Mouse (Mus musculus): ENCODE measurements around the gene Cit. TPM values are rescaled to one million over a fixed set of nuclear protein-coding genes. Genes with fewer than 3 reads are reported as not detected.
"Not testable (repeated sequence)": the region's sequence is repeated elsewhere in the genome, so short reads cannot be mapped to it uniquely, and the experiment has no call there.

Cit gene
- total RNA-seq (2021) = 10 to 100 TPM; 57.2 to 60.5 TPM
- long read RNA-seq, experiment 1, transcript Cit-207 (3 exons, 756 nt) = major isoform, 6 of 9 reads
- long read RNA-seq, experiment 1, partial matches to known transcripts = 2 of 9 reads
- long read RNA-seq, experiment 1, other reads (novel, unspliced or antisense) = 1 of 9 reads
- long read RNA-seq, experiment 2, transcript Cit-207 (3 exons, 756 nt) = major isoform, 7 of 10 reads
- long read RNA-seq, experiment 2, partial matches to known transcripts = 1 of 10 reads
- long read RNA-seq, experiment 2, other reads (novel, unspliced or antisense) = 2 of 10 reads

DNA sequence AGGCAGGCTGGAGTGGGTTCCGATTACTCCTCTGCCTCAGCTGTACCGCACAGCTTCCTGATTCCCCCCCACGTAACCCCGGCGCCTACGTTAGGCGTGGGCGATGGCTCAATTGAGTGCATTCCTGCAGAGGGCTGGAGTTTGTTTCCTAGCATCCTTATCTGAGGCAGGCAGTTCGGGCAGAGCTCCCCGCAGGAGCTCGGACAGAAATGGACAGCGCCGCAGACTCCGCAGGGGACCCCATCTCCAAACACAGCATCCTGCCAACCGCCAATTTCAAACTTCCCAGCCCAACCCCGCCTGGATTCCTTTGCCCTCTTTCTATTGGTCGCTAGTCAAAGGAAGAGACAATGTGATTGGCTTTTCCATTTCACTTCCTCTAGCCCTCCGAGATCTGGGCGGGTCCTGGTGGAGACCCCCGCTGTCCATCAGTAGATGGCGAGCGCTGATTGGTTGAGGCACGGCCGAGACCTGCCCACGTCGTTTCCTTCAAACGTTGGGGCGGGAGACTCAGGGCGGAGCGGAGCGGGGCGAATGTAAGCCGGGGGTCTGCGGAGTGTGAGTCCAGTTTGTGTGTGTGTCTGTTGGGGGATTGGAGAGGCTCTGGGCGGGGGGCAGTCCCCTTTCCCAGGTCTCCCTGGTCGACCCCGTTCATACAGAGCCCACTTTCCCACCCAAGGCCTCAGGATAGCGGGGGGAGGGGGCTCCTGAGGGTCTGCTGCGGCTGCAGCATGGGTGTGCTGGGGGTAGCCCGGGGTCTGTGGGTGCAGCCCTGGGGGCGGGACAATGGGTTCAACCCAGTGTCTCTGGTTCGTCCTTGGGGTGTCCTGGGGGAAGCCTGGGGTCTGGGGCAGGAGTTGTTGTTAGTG, at the start of gene Cit:
TSS of gene Cit (plus strand) at position 513 of the 869 bp plus-strand sequence.
- DNase-seq (ENCODE audit: low spot score in 2 of 2) = peak; percentile 82 to 83
- no peak within 1 kb of the TSS for H3K27ac ChIP-seq
- peak within 1 kb of the TSS; percentile 57 for H3K4me3 ChIP-seq
- TF ChIP-seq CTCF (conservative IDR thresholded peaks at IDR 0.05) = no peak

GRCm38 (mm10) chr5:115799016-115799894, 45.8 kb upstream of the Cit start:
- DNase-seq (ENCODE audit: low spot score in 2 of 2) = no peak
- no peak for TF ChIP-seq CTCF (conservative IDR thresholded peaks at IDR 0.05)
- Histone ChIP-seq H3K4me3 (peak overlapping the region; percentile 41), H3K27ac (no peak overlapping the region)

GRCm38 (mm10) chr5:115799895-115800232, 45.2 kb upstream of the Cit start:
- Histone ChIP-seq H3K4me3 (no peak overlapping the region; the same call in 1 of the 2 replicates), H3K27ac (no peak overlapping the region)
- no peak for DNase-seq (ENCODE audit: low spot score in 2 of 2)
- TF ChIP-seq CTCF (conservative IDR thresholded peaks at IDR 0.05) = no peak

- TF ChIP-seq CTCF (conservative IDR thresholded peaks at IDR 0.05) = no peak
- H3K4me3 ChIP-seq = no peak overlapping the region
- H3K27ac ChIP-seq = no peak overlapping the region
- DNase-seq (ENCODE audit: low spot score in 2 of 2) = no peak
Observed at GRCm38 (mm10) chr5:115812262-115812661, 32.8 kb upstream of the Cit start.

GRCm38 (mm10) chr5:115817022-115817421, 28.1 kb upstream of the Cit start:
- H3K27ac ChIP-seq = no peak overlapping the region
- no peak for TF ChIP-seq CTCF (conservative IDR thresholded peaks at IDR 0.05)
- no peak for DNase-seq (ENCODE audit: low spot score in 2 of 2)
- no peak overlapping the region for H3K4me3 ChIP-seq

- H3K27ac ChIP-seq, H3K4me3 ChIP-seq: not testable (repeated sequence)
- DNase-seq (ENCODE audit: low spot score in 2 of 2) = peak; percentile 9 to 20
Observed at GRCm38 (mm10) chr5:115817655-115818054, 27.4 kb upstream of the Cit start.

- no peak for TF ChIP-seq CTCF (conservative IDR thresholded peaks at IDR 0.05)
Observed at GRCm38 (mm10) chr5:115819966-115820365, 25.1 kb upstream of the Cit start.

GRCm38 (mm10) chr5:115821200-115821599, 23.9 kb upstream of the Cit start:
- Histone ChIP-seq H3K27ac (no peak overlapping the region), H3K4me3 (no peak overlapping the region)
- DNase-seq (ENCODE audit: low spot score in 2 of 2) = no peak
- TF ChIP-seq CTCF (conservative IDR thresholded peaks at IDR 0.05) = no peak

More at GRCm38 (mm10) chr5:115819966-115820365, 25.1 kb upstream of the Cit start:
- no peak for DNase-seq (ENCODE audit: low spot score in 2 of 2)
- Histone ChIP-seq H3K4me3 (no peak overlapping the region), H3K27ac (no peak overlapping the region)

GRCm38 (mm10) chr5:115821910-115822309, 23.2 kb upstream of the Cit start:
- H3K4me3 ChIP-seq = no peak overlapping the region
- no peak for TF ChIP-seq CTCF (conservative IDR thresholded peaks at IDR 0.05)
- no peak overlapping the region for H3K27ac ChIP-seq
- DNase-seq (ENCODE audit: low spot score in 2 of 2) = no peak

DNA sequence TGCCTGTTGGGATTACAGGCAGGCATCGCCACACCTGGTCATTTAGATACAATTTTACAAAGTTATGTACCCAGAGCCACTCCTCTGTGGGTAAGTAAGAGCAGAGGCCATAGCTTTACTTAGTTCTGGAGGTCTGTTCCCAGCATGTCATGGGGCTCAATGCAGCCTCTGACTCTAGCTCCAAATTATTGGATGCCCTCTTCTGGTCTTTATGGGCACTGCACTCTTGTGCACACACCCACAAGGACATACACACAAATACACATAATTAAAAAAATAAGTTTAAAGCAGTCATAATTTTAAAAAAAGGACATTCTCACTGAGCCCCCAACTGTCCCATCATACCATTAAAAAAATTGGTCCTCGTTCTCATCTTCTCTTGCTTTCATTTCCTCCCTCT, 12.3 kb upstream of the Cit start:
- H3K27ac ChIP-seq = no peak overlapping the region
- no peak for DNase-seq (ENCODE audit: low spot score in 2 of 2)

GRCm38 (mm10) chr5:115833806-115834205, 11.3 kb upstream of the Cit start:
- not testable (repeated sequence) for DNase-seq (ENCODE audit: low spot score in 2 of 2); H3K4me3 ChIP-seq; H3K27ac ChIP-seq

More for the DNA sequence above, 12.3 kb upstream of the Cit start:
- H3K4me3 ChIP-seq = no peak overlapping the region
- peak; percentile 23; the same call in 1 of the 2 replicates for TF ChIP-seq CTCF (conservative IDR thresholded peaks at IDR 0.05)

GRCm38 (mm10) chr5:115835291-115835690, 9.8 kb upstream of the Cit start:
- Histone ChIP-seq H3K4me3 (no peak overlapping the region), H3K27ac (no peak overlapping the region)
- peak; percentile 85 for TF ChIP-seq CTCF (conservative IDR thresholded peaks at IDR 0.05)
- no peak for DNase-seq (ENCODE audit: low spot score in 2 of 2)

DNA sequence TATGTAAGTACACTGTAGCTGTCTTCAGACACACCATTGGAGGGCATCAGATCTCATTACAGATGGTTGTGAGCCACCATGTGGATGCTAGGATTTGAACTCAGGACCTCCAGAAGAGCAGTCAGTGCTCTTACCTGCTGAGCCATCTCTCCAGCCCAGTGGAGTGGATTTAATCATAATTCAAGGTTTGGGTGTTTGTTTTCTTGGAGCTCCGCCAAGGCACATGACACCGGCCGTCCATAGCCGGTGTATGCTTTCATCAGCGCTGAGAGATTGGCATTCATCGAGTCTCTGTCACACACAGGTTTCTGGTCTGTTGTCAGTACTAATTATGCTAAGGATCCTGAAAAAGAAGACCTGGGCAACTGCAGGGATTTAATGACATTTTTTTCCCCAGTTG, 7.0 kb upstream of the Cit start:
- no peak for TF ChIP-seq CTCF (conservative IDR thresholded peaks at IDR 0.05)
- H3K4me3 ChIP-seq = no peak overlapping the region
- H3K27ac ChIP-seq = no peak overlapping the region
- no peak for DNase-seq (ENCODE audit: low spot score in 2 of 2)
